Mouse (Mus musculus): Measurements from ENCODE around the gene Gnas.
"Not testable (repeated sequence)": the region's sequence is repeated elsewhere in the genome, so short reads cannot be mapped to it uniquely, and the experiment has no call there.

Gene Gnas

GRCm38 (mm10) chr2:174328358-174328905, 44.3 kb downstream of the Gnas start:
- DNase-seq (ENCODE audit: low read depth, low spot score): no peak

DNA sequence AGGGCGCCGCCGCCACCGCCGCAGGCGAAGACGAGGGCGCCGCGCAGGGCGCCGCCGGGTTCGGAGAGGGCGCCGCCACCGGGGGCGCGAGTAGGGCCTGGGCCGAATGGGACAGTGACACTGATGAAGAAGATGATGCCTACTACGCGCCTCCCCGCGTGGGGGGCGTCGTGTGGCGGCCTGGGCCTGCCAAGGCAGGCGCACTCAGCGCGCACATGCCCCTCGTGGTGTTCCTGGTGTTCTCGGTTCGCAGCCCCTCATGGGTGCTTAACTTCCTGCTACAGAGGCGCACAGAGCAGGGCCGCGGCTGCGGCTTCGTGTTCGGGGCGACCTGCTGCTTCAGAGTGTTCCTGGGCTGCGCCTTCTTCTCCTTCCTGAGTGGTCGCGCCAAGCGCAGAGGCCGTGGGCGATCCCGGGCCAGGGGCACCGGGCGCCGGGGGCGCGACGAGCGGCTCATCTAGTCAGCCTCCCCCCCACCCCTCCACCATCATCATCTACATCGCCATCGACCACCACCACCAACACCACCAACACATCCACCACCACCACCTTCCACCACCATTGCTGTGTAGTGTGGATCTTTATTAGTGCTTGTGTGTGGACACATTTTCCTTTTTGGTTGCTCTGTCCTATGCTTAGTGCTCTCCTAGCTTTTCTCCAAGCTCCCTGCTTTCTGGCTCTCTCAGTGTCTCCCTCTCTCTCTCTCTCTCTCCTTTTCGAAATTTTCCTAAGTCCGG, 45.0 kb downstream of the Gnas start:
- no peak for DNase-seq (ENCODE audit: low read depth, low spot score)

DNA sequence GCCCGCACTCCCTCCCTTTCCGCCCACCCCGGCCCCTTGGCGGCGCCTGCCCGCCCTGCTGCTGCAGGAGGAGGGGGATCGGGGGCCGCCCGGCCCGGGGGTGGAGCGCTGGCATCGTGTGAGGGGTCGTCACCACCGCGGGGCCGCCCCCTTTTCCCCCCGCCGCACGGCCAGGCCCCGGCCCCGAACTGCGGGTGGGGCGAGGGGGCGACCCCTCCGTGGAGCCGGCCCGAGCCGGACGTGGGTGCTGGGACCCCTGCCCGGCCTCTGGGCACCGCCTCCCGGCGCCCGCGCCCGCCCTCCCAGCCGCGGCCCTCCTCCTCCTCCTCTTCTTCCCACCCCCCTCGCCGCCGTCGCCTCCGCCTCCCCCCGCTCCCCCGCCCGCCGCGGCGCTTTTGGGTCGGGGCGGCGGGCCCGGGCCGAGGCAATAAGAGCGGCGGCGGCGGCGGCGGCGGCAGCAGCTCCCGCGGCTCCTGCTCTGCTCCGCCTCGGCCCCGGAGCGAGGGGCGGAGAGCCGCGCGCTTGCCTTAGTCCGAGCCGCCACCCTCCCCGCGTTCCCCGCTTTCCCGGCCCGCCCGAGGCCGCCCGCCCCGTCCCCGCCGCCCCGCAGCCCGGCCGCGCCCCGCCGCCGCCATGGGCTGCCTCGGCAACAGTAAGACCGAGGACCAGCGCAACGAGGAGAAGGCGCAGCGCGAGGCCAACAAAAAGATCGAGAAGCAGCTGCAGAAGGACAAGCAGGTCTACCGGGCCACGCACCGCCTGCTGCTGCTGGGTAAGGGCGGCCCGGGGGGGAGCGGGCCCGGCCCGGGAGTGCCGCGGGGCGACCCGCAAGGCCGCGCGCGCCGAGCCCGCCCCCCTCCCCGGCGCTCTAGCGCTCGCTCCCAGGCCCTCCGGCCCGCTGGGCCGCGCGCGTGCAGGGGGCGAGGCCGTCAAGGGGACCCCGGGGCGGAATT, 45.8 kb downstream of the Gnas start:
- peak; percentile 79 for DNase-seq (ENCODE audit: low read depth, low spot score)

DNA sequence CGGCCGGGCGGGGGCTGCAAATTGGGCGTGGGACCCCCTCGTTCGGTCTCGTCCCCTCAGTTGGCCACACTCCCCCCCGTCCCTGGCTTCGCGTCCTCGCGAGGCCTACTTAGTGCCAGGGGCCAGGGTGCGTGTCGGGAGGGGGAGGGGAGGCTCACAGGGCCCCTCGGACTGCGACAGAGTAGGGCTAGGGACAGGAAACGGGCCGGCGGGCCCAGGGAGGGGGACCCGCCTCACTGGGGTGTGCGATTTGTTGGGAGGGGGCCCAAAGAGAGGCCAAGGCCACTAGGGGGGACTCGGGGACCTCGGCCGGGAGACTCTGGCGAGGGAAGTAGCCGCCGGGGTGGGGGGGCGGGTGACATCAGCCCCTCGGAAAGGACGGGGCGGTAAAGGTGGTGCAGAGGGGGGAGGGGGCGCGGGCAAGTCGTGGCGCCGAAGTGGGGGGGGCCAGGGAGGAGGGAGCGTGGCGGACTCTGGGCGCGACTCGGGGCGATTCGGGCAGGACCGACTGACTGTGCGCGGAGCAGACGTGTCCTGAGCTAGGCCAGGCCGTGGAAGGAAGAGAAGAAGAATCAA, 46.6 kb downstream of the Gnas start:
- peak; percentile 68 for DNase-seq (ENCODE audit: low read depth, low spot score)

DNA sequence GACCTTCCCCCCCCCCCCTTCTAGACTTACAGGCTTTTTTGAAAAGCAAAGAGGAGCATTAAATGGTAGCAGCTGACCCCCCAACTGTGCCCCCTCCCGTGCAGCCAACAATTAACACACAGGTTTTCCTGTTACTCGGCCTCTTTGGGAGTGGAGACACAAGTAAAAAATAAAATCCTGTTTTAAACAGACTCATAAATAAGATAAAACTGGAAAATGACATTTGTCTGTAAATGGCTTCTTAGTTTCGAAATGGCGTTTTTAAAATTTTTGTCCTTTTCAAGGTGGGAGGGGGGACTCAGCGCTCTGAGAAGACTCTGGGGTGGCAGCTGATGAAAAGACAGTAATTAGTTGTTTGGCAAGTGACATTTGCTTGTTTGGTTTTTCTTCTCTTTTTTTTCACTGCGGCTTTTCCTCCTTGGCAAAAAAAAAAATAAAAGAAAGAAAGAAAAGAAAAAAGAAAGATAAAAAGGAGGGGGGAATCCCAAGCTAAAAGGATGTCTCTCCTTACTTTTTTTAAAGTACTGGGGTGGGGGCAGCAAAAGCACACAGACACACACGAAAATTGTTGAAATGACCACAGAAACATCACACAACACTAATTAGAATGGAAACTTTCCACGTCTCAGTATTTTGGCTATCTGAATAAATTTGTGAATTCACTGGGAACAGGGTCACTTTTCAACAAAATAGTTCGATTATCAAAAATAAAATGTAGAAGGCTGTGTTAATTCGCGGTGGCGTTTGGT, 47.3 kb downstream of the Gnas start:
- DNase-seq (ENCODE audit: low read depth, low spot score): no peak

GRCm38 (mm10) chr2:174333239-174333890, 49.2 kb downstream of the Gnas start:
- no peak for DNase-seq (ENCODE audit: low read depth, low spot score)

- no peak for DNase-seq (ENCODE audit: low read depth, low spot score)
These were observed 50.3 kb downstream of the Gnas start for GRCm38 (mm10) chr2:174334415-174334814.

DNA sequence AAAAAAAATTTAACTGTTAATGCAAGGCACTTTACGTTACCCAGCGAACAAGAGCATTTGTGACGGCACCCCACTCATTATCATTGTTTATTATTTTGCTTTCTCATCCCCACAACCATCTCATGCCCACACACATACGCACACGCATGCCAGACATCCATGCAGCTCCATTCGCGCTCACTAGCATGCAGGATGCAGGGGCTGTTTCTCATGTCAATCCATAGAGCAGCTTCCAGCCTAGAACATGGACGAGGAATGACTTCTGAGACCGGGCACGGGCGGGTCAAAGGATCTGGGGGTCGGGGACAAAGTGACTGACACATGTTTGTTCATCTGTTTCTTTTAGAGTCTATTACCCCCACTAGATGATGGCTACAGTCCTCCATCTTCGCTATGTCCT, 53.2 kb downstream of the Gnas start:
- no peak for DNase-seq (ENCODE audit: low read depth, low spot score)

DNA sequence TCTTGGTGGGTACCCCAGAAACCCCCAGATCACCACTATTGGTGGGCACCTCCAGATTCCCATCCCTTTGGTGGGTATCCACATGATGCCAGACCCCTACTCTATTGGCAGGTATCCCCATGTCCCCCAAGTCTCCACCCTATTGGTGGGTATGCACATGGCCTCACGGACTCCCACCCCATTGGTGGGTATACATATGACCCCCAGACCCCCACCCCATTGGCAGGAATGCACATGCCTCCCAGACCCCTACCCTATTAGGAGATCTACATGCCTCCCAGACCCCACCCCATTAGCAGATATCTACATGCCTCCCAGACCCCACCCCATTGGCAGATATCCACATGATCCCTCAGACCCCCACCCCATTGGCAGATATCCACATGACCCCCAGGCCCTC, 55.6 kb downstream of the Gnas start:
- DNase-seq (ENCODE audit: low read depth, low spot score): no peak

DNA sequence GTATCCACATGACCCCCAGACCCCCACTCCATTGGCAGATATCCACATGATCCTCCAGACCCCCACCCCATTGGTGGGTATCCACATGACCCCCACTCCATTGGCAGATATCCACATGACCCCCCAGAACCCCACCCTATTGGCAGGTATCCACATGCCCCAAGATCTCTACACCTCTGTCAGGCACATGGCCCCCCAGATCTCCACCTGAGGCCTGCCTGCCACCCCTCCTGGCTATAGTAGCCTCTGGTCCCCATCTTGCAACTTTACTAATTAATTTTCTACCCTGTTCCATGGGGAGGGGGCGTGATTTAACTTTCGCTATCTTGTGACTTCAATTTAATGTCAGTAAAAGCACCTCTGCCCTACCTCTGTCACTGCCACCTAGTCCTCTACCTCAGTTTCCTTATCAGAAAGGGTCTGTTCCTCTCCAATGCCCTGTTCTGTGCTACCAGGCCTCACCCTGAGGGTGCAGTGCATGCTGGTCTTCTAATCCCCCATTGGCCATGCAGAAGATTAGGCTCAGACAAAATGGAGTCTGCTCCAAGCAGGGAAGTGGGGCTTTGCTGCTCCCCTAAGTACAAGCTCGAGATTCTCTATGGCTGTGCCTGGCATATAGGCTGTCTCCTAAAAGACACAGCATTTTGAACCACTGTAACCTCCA, 56.2 kb downstream of the Gnas start:
- DNase-seq (ENCODE audit: low read depth, low spot score): no peak

DNA sequence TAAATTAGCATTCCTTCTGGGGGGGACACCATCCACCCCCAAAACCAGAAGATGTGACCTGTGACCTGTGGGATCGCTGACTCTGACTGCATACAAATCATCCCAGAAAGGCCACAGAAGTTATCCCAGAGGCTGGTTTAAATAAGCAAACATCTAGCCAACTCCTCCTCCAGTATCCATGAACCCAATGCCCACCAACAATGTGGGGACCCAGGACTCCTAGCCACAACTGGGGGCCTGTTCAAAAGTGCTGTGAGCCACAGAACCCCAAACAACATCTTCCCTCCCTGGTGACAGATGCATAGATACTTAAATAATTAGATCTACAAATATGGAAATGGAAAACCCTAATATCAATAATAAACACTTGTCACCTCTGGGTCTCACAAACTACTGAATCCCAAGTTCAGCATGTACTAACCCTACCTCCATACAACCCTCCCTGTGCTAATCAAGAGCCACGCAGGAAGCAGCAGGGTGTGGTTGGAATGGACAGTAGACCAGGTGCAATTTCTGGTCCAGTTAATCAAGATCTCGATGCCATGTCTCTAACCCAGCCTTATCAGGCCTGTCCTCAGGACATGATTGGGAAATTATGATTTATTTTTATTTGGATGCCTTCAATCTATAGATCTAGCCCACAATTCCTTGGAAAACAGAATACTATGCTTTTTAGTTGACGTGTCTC, 56.9 kb downstream of the Gnas start:
- no peak for DNase-seq (ENCODE audit: low read depth, low spot score)

- no peak for DNase-seq (ENCODE audit: low read depth, low spot score)
These were observed 58.8 kb downstream of the Gnas start for GRCm38 (mm10) chr2:174342793-174343400.

- DNase-seq (ENCODE audit: low read depth, low spot score): no peak
These were observed 59.4 kb downstream of the Gnas start for GRCm38 (mm10) chr2:174343566-174343965.

- peak; percentile 99 for DNase-seq (ENCODE audit: low read depth, low spot score)
These were observed 60.0 kb downstream of the Gnas start for GRCm38 (mm10) chr2:174344003-174344655.

- DNase-seq (ENCODE audit: low read depth, low spot score): no peak
These were observed 60.9 kb downstream of the Gnas start for GRCm38 (mm10) chr2:174344996-174345395.

DNA sequence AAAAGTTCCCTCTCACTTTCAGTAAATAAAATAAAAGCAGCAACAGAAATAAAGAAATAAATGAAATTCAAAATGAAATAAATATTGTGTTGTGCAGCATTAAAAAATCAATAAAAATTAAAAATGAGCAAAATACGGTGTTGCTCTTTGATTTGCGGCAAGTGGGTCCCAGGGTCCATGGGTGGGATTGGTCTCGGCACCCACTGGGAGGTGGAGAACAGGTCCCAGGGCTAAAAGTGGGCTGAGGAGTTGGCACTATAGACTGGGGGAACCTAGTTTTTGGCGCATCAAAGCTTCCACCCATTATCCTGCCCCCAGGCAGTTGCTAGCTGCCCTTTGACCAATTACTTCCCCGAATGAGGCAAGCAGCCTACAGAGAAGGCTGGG, 62.5 kb downstream of the Gnas start, which contains the start of gene Gm20721:
Gm20721 (minus strand) TSS at position 101 of the 387 bp plus-strand sequence.
- DNase-seq (ENCODE audit: low read depth, low spot score): no peak

DNA sequence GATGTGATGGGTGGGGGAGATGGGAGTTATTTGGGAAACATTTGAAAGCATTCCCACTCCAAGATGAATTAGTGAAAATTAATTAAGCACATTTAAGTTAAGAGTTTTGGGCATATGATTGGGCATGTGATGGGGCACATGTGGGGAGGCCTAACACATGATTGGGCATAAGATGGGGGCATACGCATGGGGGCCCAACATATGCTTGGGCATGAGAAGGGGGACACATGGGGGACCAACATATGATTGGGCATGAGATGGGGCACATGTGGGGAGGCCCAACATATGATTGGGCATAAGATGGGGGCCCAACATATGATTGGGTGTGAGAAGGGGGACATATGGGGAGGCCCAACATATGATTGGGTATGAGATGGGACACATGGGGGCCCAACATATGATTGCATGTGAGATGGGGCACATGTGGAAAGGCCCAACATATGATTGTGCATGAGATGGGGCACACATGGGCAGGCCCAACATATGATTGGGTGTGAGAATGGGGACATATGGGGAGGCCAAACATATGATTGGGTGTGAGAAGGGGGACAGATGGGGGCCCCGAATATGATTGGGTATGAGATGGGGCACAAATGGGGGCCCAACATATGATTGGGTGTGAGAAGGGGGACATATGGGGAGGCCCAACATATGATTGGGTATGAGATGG, 63.0 kb downstream of the Gnas start:
- DNase-seq (ENCODE audit: low read depth, low spot score): not testable (repeated sequence)

DNA sequence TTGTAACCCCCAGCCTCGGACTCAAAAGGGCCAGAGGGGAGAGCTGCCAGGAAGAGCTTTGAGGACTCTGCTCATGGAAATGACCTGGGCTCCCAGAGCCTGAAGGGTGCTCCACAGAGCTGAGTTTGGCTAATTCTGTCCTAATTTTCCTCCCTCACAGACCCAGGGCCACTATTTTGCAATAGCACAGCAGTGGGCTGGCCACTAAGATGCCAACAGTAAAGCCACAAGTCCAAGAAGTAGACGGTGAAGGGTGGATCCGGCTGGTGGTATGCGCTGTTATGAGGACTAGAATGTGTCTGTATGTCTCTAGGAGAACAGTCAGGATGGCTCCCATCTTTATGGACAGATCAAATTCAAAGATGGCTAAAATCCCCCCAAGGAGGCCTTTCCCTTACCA, 74.4 kb downstream of the Gnas start:
- DNase-seq (ENCODE audit: low read depth, low spot score): no peak
